Mouse (Mus musculus) heart, embryonic 12.5 days (tissue): ENCODE data around the gene Grap2. TPM values are rescaled to one million over a fixed set of nuclear protein-coding genes. Genes with fewer than 3 reads are reported as not detected.

Experiments used
- ATAC-seq: fragments of 200-750 bp; cut with Nextera tagmentation; 2 replicates; pipeline ENCODE4 v1.8.0; 2017; ENCODE audit warnings: moderate TSS enrichment, moderate library complexity; ENCODE audit not compliant: insufficient number of reproducible peaks, low FRiP score
- H3K27ac ChIP-seq: fragments of 300-500 bp; sonication (generic); 2 replicates; pipeline ENCODE4 v1.5.1; 2016; ENCODE audit warnings: mild to moderate bottlenecking, moderate library complexity; ENCODE audit not compliant: poor library complexity, severe bottlenecking
- H3K27me3 ChIP-seq: fragments of 300-500 bp; sonication (generic); replicated peaks from 2 replicates; pipeline ENCODE4 v1.6.1; 2016; ENCODE audit warnings: mild to moderate bottlenecking, moderate library complexity
- H3K36me3 ChIP-seq: fragments of 300-500 bp; sonication (generic); 2 replicates; pipeline ENCODE4 v1.6.1; 2016; ENCODE audit warnings: mild to moderate bottlenecking, moderate library complexity
- H3K4me1 ChIP-seq: fragments of 300-500 bp; sonication (generic); replicated peaks from 2 replicates; pipeline ENCODE4 v1.6.1; 2016; ENCODE audit warnings: mild to moderate bottlenecking
- H3K4me2 ChIP-seq: fragments of 300-500 bp; sonication (generic); 2 replicates; pipeline ENCODE4 v1.6.1; 2016; ENCODE audit warnings: mild to moderate bottlenecking, moderate library complexity
- H3K4me3 ChIP-seq: fragments of 300-500 bp; sonication (generic); 2 replicates; pipeline ENCODE4 v1.5.1; 2016; ENCODE audit warnings: mild to moderate bottlenecking
- H3K9ac ChIP-seq: fragments of 300-500 bp; sonication (generic); 2 replicates; pipeline ENCODE4 v1.6.1; 2016; ENCODE audit warnings: mild to moderate bottlenecking, moderate library complexity
- H3K9me3 ChIP-seq: fragments of 300-500 bp; sonication (generic); replicated peaks from 2 replicates; pipeline ENCODE4 v1.6.1; 2016; ENCODE audit warnings: mild to moderate bottlenecking, moderate library complexity
- WGBS: fragments of 180-500 bp; shearing (Covaris S2); methylation state at CpG from one replicate; pipeline ENCODE4 v1.1.7; 2016; 5-methylcytosine and 5-hydroxymethylcytosine counted together
- polyA plus RNA-seq: library from polyadenylated mRNA; unstranded; fragments of >200 nt; fragmentation: Nextera tagmentation; extraction: Ambion mirVana; gene quantifications from 2 replicates; pipeline ENCODE4 v1.2.1, GENCODE M21; 2016

The Grap2 gene
- polyA plus RNA-seq, 1 experiment from 2014 or later: 11.2 TPM

GRCm38 (mm10) chr15:80619786-80620185 is 47.4 kb downstream of the Grap2 start:
- Histone ChIP-seq H3K27me3 (peaks cover 18% of the 10 kb centered on the region), H3K36me3 (no peaks in the 10 kb centered on the region), H3K4me3 (no peak overlapping the region), H3K4me1 (peaks cover 40% of the 10 kb centered on the region), H3K27ac (no peak overlapping the region), H3K9me3 (no peaks in the 10 kb centered on the region), H3K4me2 (no peak overlapping the region), H3K9ac (no peak overlapping the region)
- 77% methylated on average over 4 of the region's 4 CpGs for WGBS
- no peak for ATAC-seq

- peaks cover 39% of the 10 kb centered on the region for H3K4me1 ChIP-seq
- peaks cover 18% of the 10 kb centered on the region for H3K27me3 ChIP-seq
- no peak for ATAC-seq
- H3K9me3 ChIP-seq: no peaks in the 10 kb centered on the region
- no peak overlapping the region for H3K9ac ChIP-seq
- no peak overlapping the region for H3K27ac ChIP-seq
- no peak overlapping the region for H3K4me2 ChIP-seq
- no peaks in the 10 kb centered on the region for H3K36me3 ChIP-seq
- 75% methylated on average over 8 of the region's 8 CpGs for WGBS
- no peak overlapping the region for H3K4me3 ChIP-seq
Measured at GRCm38 (mm10) chr15:80620371-80620770, 48.0 kb downstream of the Grap2 start.

GRCm38 (mm10) chr15:80623171-80623837 is 50.9 kb downstream of the Grap2 start:
- 26% methylated on average over 8 of the region's 8 CpGs for WGBS
- Histone ChIP-seq H3K36me3 (no peaks in the 10 kb centered on the region), H3K4me3 (peak overlapping the region; percentile 31), H3K9ac (peak overlapping the region; percentile 42), H3K4me1 (peaks cover 31% of the 10 kb centered on the region), H3K9me3 (no peaks in the 10 kb centered on the region), H3K27ac (peak overlapping the region; percentile 82), H3K4me2 (peak overlapping the region; percentile 41), H3K27me3 (0 out of 2 replicates have a peak, but pooled peaks cover 7% of the 10 kb centered on the region)
- ATAC-seq: peak; percentile 91

GRCm38 (mm10) chr15:80626472-80626871 is 54.1 kb downstream of the Grap2 start:
- H3K4me1 ChIP-seq: peaks cover 42% of the 10 kb centered on the region
- H3K9ac ChIP-seq: no peak overlapping the region
- 65% methylated on average over 6 of the region's 6 CpGs for WGBS
- no peak overlapping the region for H3K27ac ChIP-seq
- peak overlapping the region; percentile 46 for H3K4me2 ChIP-seq
- 0 out of 2 replicates have a peak overlapping the region, but pooled peaks have one; percentile 3 for H3K4me3 ChIP-seq
- no peaks in the 10 kb centered on the region for H3K9me3 ChIP-seq
- no peaks in the 10 kb centered on the region for H3K36me3 ChIP-seq
- ATAC-seq: no peak
- H3K27me3 ChIP-seq: 0 out of 2 replicates have a peak, but pooled peaks cover 7% of the 10 kb centered on the region

GRCm38 (mm10) chr15:80630147-80630546 is 57.8 kb downstream of the Grap2 start:
- no peak for ATAC-seq
- peaks cover 28% of the 10 kb centered on the region for H3K4me1 ChIP-seq
- H3K36me3 ChIP-seq: no peaks in the 10 kb centered on the region
- H3K4me3 ChIP-seq: no peak overlapping the region
- no peaks in the 10 kb centered on the region for H3K9me3 ChIP-seq
- H3K27me3 ChIP-seq: peaks cover 21% of the 10 kb centered on the region; the same call in 1 of the 2 replicates
- 61% methylated on average over 7 of the region's 7 CpGs for WGBS
- H3K9ac ChIP-seq: no peak overlapping the region
- H3K27ac ChIP-seq: no peak overlapping the region
- H3K4me2 ChIP-seq: peak overlapping the region; percentile 3; the same call in 1 of the 2 replicates

- Histone ChIP-seq H3K9ac (no peak overlapping the region), H3K4me3 (no peak overlapping the region), H3K27me3 (peaks cover 20% of the 10 kb centered on the region; the same call in 1 of the 2 replicates), H3K4me1 (peaks cover 29% of the 10 kb centered on the region), H3K36me3 (no peaks in the 10 kb centered on the region), H3K4me2 (peak overlapping the region; percentile 3; the same call in 1 of the 2 replicates), H3K27ac (no peak overlapping the region), H3K9me3 (no peaks in the 10 kb centered on the region)
- ATAC-seq: no peak
- whole genome bisulfite sequencing: 38% methylated on average over 14 of the region's 14 CpGs
Measured at GRCm38 (mm10) chr15:80630711-80631110, 58.3 kb downstream of the Grap2 start.

- 84% methylated on average over 2 of the region's 2 CpGs for WGBS
- Histone ChIP-seq H3K4me1 (peaks cover 29% of the 10 kb centered on the region), H3K4me3 (no peak overlapping the region), H3K9ac (no peak overlapping the region), H3K36me3 (no peaks in the 10 kb centered on the region), H3K27me3 (peaks cover 14% of the 10 kb centered on the region; the same call in 1 of the 2 replicates), H3K9me3 (no peaks in the 10 kb centered on the region), H3K27ac (no peak overlapping the region), H3K4me2 (no peak overlapping the region)
- no peak for ATAC-seq
Measured at GRCm38 (mm10) chr15:80631311-80631710, 58.9 kb downstream of the Grap2 start.

GRCm38 (mm10) chr15:80632280-80632893 is 60.0 kb downstream of the Grap2 start:
- no peak for ATAC-seq

GRCm38 (mm10) chr15:80634391-80635193 is 62.2 kb downstream of the Grap2 start:
- Histone ChIP-seq H3K36me3 (no peaks in the 10 kb centered on the region), H3K27me3 (peaks cover 14% of the 10 kb centered on the region; the same call in 1 of the 2 replicates), H3K4me3 (no peak overlapping the region), H3K9ac (no peak overlapping the region), H3K4me2 (no peak overlapping the region), H3K9me3 (no peaks in the 10 kb centered on the region), H3K4me1 (peaks cover 41% of the 10 kb centered on the region), H3K27ac (no peak overlapping the region)
- no peak for ATAC-seq
- 37% methylated on average over 11 of the region's 11 CpGs for WGBS

More at GRCm38 (mm10) chr15:80632280-80632893, 60.0 kb downstream of the Grap2 start:
- no peak overlapping the region for H3K4me3 ChIP-seq
- peaks cover 35% of the 10 kb centered on the region for H3K4me1 ChIP-seq
- 82% methylated on average over 13 of the region's 13 CpGs for WGBS
- no peak overlapping the region for H3K9ac ChIP-seq
- no peak overlapping the region for H3K4me2 ChIP-seq
- H3K27ac ChIP-seq: no peak overlapping the region
- no peaks in the 10 kb centered on the region for H3K36me3 ChIP-seq
- H3K9me3 ChIP-seq: no peaks in the 10 kb centered on the region
- peaks cover 14% of the 10 kb centered on the region; the same call in 1 of the 2 replicates for H3K27me3 ChIP-seq

- Histone ChIP-seq H3K9ac (no peak overlapping the region), H3K9me3 (no peaks in the 10 kb centered on the region), H3K4me2 (no peak overlapping the region), H3K36me3 (no peaks in the 10 kb centered on the region), H3K4me1 (peaks cover 33% of the 10 kb centered on the region), H3K27me3 (peaks cover 13% of the 10 kb centered on the region; the same call in 1 of the 2 replicates), H3K4me3 (no peak overlapping the region), H3K27ac (no peak overlapping the region)
- 41% methylated on average over 13 of the region's 13 CpGs for WGBS
- ATAC-seq: no peak
Measured at GRCm38 (mm10) chr15:80636757-80637372, 64.5 kb downstream of the Grap2 start.
